Mouse (Mus musculus): Measurements from ENCODE around the gene Rhox8. TPM values are rescaled to one million over a fixed set of nuclear protein-coding genes. Genes with fewer than 3 reads are reported as not detected.

Rhox8 gene
- polyA plus RNA-seq, 1 experiment from 2014 or later, result not detected

Other genes with a start within 250 kb of the Rhox8 start
- gene Rhox2g, start 235.5 kb downstream of the Rhox8 start, polyA plus RNA-seq (2014; fragmentation: Nextera tagmentation; extraction: Ambion mirVana), result not detected in 2 replicates
- gene Rhox4g, start 227.6 kb downstream of the Rhox8 start, polyA plus RNA-seq (2014; fragmentation: Nextera tagmentation; extraction: Ambion mirVana), result not detected in 2 replicates
- gene Rhox3h, start 210.2 kb downstream of the Rhox8 start, polyA plus RNA-seq (2014; fragmentation: Nextera tagmentation; extraction: Ambion mirVana), result not detected in 2 replicates
- not detected in 2 replicates for gene Rhox2h, start 205.7 kb downstream of the Rhox8 start, polyA plus RNA-seq (2014; fragmentation: Nextera tagmentation; extraction: Ambion mirVana)
- 11.8 and 12.8 TPM in 2 replicates for gene Rhox5, start 74.1 kb downstream of the Rhox8 start, polyA plus RNA-seq (2014; fragmentation: Nextera tagmentation; extraction: Ambion mirVana)
- not detected in 2 replicates for gene Rhox6, start 52.0 kb downstream of the Rhox8 start, polyA plus RNA-seq (2014; fragmentation: Nextera tagmentation; extraction: Ambion mirVana)
- gene Rhox7a, start 47.3 kb downstream of the Rhox8 start, polyA plus RNA-seq (2014; fragmentation: Nextera tagmentation; extraction: Ambion mirVana), result not detected in 2 replicates
- gene Rhox7b, start 18.3 kb upstream of the Rhox8 start, polyA plus RNA-seq (2014; fragmentation: Nextera tagmentation; extraction: Ambion mirVana), result not detected in 2 replicates
- not detected in 2 replicates for gene Rhox9, start 22.8 kb upstream of the Rhox8 start, polyA plus RNA-seq (2014; fragmentation: Nextera tagmentation; extraction: Ambion mirVana)
- gene Btg1-ps1, start 139.9 kb upstream of the Rhox8 start, polyA plus RNA-seq (2014; fragmentation: Nextera tagmentation; extraction: Ambion mirVana), result not detected in 2 replicates
- gene Btg1-ps2, start 164.2 kb upstream of the Rhox8 start, polyA plus RNA-seq (2014; fragmentation: Nextera tagmentation; extraction: Ambion mirVana), result not detected in 2 replicates
- not detected in 2 replicates for gene Rhox10, start 187.5 kb upstream of the Rhox8 start, polyA plus RNA-seq (2014; fragmentation: Nextera tagmentation; extraction: Ambion mirVana)
- not detected in 2 replicates for gene Rhox11, start 206.2 kb upstream of the Rhox8 start, polyA plus RNA-seq (2014; fragmentation: Nextera tagmentation; extraction: Ambion mirVana)
- gene Rhox12, start 232.0 kb upstream of the Rhox8 start, polyA plus RNA-seq (2014; fragmentation: Nextera tagmentation; extraction: Ambion mirVana), result not detected in 2 replicates
- gene Rhox13, start 242.3 kb upstream of the Rhox8 start, polyA plus RNA-seq (2014; fragmentation: Nextera tagmentation; extraction: Ambion mirVana), result not detected in 2 replicates